Mouse (Mus musculus) MN1 (cell line): Measurements from ENCODE around the gene Stt3a.

Experiments used
- DNase-seq: peaks from one replicate; pipeline ENCODE4 v3.0.0-alpha.2; 2016; ENCODE audit warnings: low spot score

The Stt3a gene

DNA sequence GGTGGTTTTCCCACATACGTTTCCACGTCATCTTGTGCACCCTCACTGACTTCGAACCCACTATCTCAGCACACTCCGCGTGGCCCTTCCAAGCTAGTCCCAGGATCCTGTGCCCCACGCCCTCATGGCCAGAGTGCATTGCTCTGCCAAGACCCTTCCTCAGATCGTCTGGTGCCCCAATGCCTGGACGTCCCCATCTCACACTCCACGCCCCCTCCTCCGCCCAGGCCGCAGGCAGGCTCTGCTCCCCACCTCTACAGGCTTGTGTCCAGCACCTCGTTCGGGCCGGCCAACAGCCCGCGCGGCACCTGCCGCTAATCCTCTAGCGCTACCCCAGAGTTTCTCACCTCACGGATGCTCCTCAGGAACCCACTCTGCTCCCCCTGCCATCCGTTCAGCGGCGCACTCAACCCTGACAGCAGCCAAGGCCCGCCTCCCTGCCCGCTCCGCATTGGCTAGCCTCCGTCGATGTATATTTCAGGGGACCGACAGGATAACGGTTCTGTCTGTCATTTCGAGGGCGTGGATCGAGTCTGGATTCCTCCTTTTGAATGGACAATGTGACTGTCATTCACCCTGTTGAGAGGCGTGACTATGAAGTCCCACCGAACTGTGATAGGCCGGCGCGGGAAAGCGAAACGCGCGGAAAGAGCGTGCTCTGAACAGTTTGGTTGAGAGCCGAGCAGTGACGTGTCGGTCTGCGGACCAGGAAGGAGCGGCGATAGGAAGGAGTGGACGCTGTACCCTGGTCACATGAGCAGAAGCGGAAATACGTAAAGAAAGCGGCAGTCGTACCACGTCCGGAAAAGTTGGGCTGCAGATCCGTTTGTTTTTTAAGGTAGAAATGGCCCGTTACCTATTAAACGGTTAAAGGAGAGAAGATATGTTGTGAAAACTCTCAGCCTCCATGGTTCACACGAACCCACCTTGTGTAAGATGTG lies at the start of gene Stt3a:
Gene Stt3a (minus strand): TSS at position 477 of the 941 bp plus-strand sequence.
- peak; percentile 99 for DNase-seq

GRCm38 (mm10) chr9:36814486-36814885 lies 47.0 kb upstream of the Stt3a start:
- no peak for DNase-seq

- DNase-seq = no peak
Measured at GRCm38 (mm10) chr9:36808126-36808785, 40.8 kb upstream of the Stt3a start.

DNA sequence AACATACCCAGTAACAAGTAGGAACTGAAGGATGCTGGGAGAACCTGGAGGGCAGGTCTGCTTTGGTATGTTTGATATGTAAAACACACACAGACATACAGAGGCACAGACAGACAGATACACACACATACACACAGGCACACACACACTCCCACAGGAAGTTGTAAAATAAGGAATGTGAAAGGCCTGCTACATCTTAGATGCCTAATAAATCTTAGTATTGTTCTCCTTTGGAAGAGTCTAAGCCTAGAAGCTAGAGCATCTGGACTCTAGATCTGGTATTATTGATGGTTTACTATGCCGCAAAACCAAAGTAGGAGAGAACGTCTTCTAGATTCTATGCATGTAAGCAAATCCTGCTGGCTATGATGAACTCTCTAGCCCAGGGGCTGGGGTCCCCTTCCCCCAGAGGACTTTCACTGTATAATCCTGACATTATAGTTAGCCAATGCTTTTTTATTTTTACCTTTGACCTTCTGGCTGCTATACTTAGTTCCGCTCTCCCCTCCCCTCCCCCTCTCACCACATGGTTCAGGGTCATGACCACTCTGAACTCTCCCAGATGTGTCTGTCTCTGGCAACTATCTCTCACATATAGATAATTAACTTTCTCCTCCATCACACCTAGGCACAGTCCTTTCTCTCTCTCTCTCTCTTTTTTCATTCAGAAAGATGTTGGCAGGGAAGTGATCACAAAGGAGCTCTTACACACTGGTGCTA lies 37.9 kb upstream of the Stt3a start:
- no peak for DNase-seq

GRCm38 (mm10) chr9:36803926-36804325 lies 36.4 kb upstream of the Stt3a start:
- no peak for DNase-seq

GRCm38 (mm10) chr9:36803386-36803785 lies 35.9 kb upstream of the Stt3a start:
- no peak for DNase-seq

- DNase-seq = no peak
Measured at GRCm38 (mm10) chr9:36802951-36803350, 35.5 kb upstream of the Stt3a start.

GRCm38 (mm10) chr9:36801961-36802360 lies 34.5 kb upstream of the Stt3a start:
- no peak for DNase-seq

DNA sequence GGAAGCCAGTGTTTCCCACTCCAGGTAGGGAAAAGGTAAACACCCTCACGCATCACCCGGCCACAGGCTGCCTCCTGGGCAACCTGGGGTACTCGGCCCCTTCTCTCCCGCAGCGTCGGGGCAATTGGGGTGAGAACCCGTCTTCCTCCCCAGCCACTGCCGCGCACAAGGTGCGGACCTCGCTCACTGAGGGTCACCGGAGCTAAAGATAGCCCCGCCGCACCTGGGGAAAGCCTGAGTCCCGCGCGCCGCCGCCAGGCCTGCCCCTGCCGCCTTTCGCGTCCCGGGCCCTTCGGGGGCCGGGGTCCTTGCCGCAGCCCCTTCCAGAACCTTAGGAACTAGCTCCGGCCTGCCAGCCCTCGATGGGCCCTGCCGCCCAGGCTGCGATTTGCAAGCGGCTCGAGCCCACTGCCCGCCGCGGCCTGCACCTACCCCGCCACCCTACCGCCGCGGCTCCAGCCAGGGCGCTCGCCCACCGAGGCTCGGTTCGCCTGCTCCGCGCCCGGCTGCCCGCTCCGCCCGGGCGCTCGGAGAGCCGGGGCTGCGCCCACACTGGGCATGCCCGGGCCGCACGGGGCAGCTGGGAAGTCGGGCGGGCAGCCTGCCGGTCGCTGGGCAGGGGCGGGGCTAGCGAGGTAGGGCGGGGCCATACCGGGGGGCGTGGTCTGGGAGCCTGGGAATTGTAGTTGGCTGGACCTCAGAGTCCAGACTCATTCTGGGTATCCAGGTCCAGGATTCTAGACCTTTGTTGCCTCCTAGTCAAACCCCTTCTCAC lies 29.5 kb upstream of the Stt3a start, which contains the start of gene Ei24:
Gene Ei24 (minus strand): TSS at position 613 of the 775 bp plus-strand sequence.
- peak; percentile 75 for DNase-seq

DNA sequence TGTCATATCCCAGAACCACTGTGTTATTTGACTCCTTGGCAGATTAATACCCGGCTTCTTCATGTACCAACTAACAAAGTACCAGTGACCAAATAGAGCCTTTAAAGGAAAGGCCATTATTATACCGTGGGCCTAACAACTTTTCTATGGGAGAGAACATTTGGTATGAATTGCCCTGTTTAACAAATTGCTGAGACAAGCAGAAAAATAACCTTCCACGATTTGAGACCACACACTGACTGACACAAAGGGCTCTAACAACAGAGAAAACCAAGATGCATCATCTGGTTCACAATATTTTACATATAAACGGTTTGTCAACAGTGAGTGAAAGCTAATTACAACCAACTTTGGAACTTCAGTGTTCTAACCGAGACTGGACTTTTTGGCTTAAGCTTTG lies 28.7 kb upstream of the Stt3a start:
- no peak for DNase-seq

GRCm38 (mm10) chr9:36795556-36795955 lies 28.1 kb upstream of the Stt3a start:
- DNase-seq = no peak

- DNase-seq = no peak
Measured at GRCm38 (mm10) chr9:36794487-36794886, 27.0 kb upstream of the Stt3a start.

- no peak for DNase-seq
Measured at GRCm38 (mm10) chr9:36792191-36792590, 24.7 kb upstream of the Stt3a start.

DNA sequence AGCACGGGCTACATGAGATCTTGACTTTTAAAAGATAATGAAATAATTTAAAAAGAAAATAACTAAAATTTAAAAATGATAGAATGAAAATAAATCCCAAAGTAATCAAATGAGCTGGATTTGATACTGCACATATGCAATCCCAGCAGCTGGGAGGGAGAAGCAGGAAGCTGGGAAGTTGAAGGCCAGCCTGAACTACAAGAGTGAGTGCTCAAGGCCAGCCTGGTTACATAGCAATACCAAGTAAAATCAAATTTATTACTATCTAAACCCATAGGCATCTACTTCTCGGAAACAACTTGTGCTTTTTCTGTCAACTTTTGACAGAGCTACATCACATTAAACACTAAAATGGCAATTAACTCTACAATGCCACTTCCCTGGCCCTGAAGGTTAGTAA lies 16.4 kb upstream of the Stt3a start:
- DNase-seq = no peak

- no peak for DNase-seq
Measured at GRCm38 (mm10) chr9:36769048-36769413, 1.6 kb upstream of the Stt3a start.

- DNase-seq = peak; percentile 9
Measured at GRCm38 (mm10) chr9:36768156-36769047, 923 bp upstream of the Stt3a start.

DNA sequence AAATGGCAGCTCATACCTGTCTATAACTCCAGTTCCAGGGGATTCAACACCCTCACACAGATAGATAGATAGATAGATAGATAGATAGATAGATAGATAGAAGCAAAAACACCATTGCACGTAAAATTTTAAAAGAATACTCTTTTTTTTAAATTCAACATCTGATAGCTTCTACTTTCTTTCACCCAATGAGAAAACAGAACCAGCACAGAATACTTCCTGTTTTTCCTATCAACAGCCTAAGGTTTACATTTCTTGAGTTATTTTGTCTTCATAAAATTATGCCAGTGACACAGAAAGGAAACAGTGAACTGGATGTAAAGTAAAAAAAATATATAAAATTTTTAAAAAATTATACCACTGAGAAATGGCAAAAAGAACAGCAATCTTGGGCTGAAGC lies 3.1 kb downstream of the Stt3a start:
- DNase-seq = no peak

- peak; percentile 26 for DNase-seq
Measured at GRCm38 (mm10) chr9:36727034-36727755, 40.3 kb downstream of the Stt3a start, which contains the start of gene Chek1. Gene Chek1 (minus strand): TSS chr9:36727065.

- DNase-seq = peak; percentile 88
Measured at GRCm38 (mm10) chr9:36726131-36727033, 41.1 kb downstream of the Stt3a start.
